Mouse (Mus musculus) liver, adult 2 months (tissue): ENCODE measurements at regions not wholly inside any gene's neighbourhood (a gene's known extent, or its start where the extent isn't known, plus 50 kb on each side); places are given as distances from the start of the nearest gene placed in this dataset.

Source experiments
- DNase-seq: peaks from one replicate; pipeline ENCODE4 v3.0.0-alpha.2; 2011; ENCODE audit warnings: low read depth, low spot score; ENCODE audit errors: extremely low read depth
- H3K27ac ChIP-seq: fragments of 200-500 bp; replicated peaks from 2 replicates; pipeline ENCODE4 v1.5.1; 2012; ENCODE audit warnings: low read depth, mild to moderate bottlenecking, control low read depth, inconsistent platforms, low read length; ENCODE audit not compliant: insufficient read depth
- H3K27me3 ChIP-seq: fragments of 200-500 bp; 2 replicates; pipeline ENCODE4 v1.6.1; 2012; ENCODE audit warnings: mild to moderate bottlenecking, moderate library complexity, low read length, inconsistent platforms; ENCODE audit not compliant: control insufficient read depth, insufficient read depth
- H3K36me3 ChIP-seq: fragments of 200-500 bp; 2 replicates; pipeline ENCODE4 v1.6.1; 2012; ENCODE audit warnings: low read length, inconsistent platforms; ENCODE audit not compliant: control insufficient read depth, insufficient read depth
- H3K4me1 ChIP-seq: fragments of 200-500 bp; 2 replicates; pipeline ENCODE4 v1.6.1; 2011; ENCODE audit warnings: low read length; ENCODE audit not compliant: control insufficient read depth, insufficient read depth
- H3K4me3 ChIP-seq: fragments of 200-500 bp; 2 replicates; pipeline ENCODE4 v1.5.1; 2011; ENCODE audit warnings: low read depth, mild to moderate bottlenecking, control low read depth, low read length, moderate library complexity; ENCODE audit not compliant: insufficient read depth
- H3K79me2 ChIP-seq: fragments of 200-500 bp; 2 replicates; pipeline ENCODE4 v1.6.1; 2012; ENCODE audit warnings: inconsistent platforms, mild to moderate bottlenecking, low read length, moderate library complexity; ENCODE audit not compliant: control insufficient read depth, insufficient read depth
- H3K9ac ChIP-seq: fragments of 200-500 bp; 2 replicates; pipeline ENCODE4 v1.6.1; 2012; ENCODE audit warnings: low read depth, mild to moderate bottlenecking, control low read depth, inconsistent platforms, low read length
- CTCF ChIP-seq: fragments of 200-500 bp; IDR thresholded peaks from 2 replicates; pipeline ENCODE4 v1.5.1; 2011; ENCODE audit warnings: low read depth, low read length, control low read depth
- POLR2A ChIP-seq: fragments of 200-500 bp; IDR thresholded peaks from 2 replicates; pipeline ENCODE4 v1.6.1; 2011; ENCODE audit warnings: low read length, control low read depth; ENCODE audit not compliant: insufficient read depth; ENCODE audit errors: extremely low read depth
- WGBS: fragments of 180-500 bp; shearing (Covaris S2); methylation state at CpG from one replicate; pipeline ENCODE4 v1.1.7; 2018; 5-methylcytosine and 5-hydroxymethylcytosine counted together

- TF ChIP-seq POLR2A (no peak), CTCF (no peak)
- H3K4me1 ChIP-seq: no peaks in the 10 kb centered on the region
Measured at GRCm38 (mm10) chr15:38159161-38159560, 733.8 kb downstream of the 4930447A16Rik start.

GRCm38 (mm10) chr15:38163721-38164120 is 738.4 kb downstream of the 4930447A16Rik start:
- Histone ChIP-seq H3K79me2 (no peaks in the 10 kb centered on the region), H3K4me1 (no peaks in the 10 kb centered on the region), H3K4me3 (no peak overlapping the region), H3K27ac (no peak overlapping the region), H3K9ac (no peak overlapping the region), H3K36me3 (no peaks in the 10 kb centered on the region), H3K27me3 (no peaks in the 10 kb centered on the region)
- 67% methylated on average over 6 of the region's 6 CpGs for WGBS
- TF ChIP-seq CTCF (no peak), POLR2A (no peak)
- DNase-seq: no peak

More at GRCm38 (mm10) chr15:38159161-38159560, 733.8 kb downstream of the 4930447A16Rik start:
- DNase-seq: no peak
- no peak overlapping the region for H3K9ac ChIP-seq
- no peaks in the 10 kb centered on the region for H3K79me2 ChIP-seq
- no peak overlapping the region for H3K27ac ChIP-seq
- H3K27me3 ChIP-seq: no peaks in the 10 kb centered on the region
- H3K36me3 ChIP-seq: no peaks in the 10 kb centered on the region
- WGBS: 90% methylated on average over 2 of the region's 2 CpGs
- no peak overlapping the region for H3K4me3 ChIP-seq

- TF ChIP-seq POLR2A: no peak
- no peak for TF ChIP-seq CTCF
- Histone ChIP-seq H3K4me3 (no peak overlapping the region), H3K36me3 (no peaks in the 10 kb centered on the region), H3K27me3 (no peaks in the 10 kb centered on the region), H3K79me2 (no peaks in the 10 kb centered on the region), H3K27ac (no peak overlapping the region), H3K4me1 (no peaks in the 10 kb centered on the region), H3K9ac (no peak overlapping the region)
- 75% methylated on average over 1 of the region's 1 CpGs for WGBS
- no peak for DNase-seq
Measured at GRCm38 (mm10) chr15:38164848-38165247, 739.5 kb downstream of the 4930447A16Rik start.

- Histone ChIP-seq H3K27ac (no peak overlapping the region), H3K27me3 (no peaks in the 10 kb centered on the region), H3K36me3 (no peaks in the 10 kb centered on the region), H3K4me3 (no peak overlapping the region), H3K9ac (no peak overlapping the region), H3K79me2 (no peaks in the 10 kb centered on the region), H3K4me1 (no peaks in the 10 kb centered on the region)
- WGBS: 87% methylated on average over 7 of the region's 7 CpGs
- no peak for DNase-seq
- TF ChIP-seq CTCF: no peak
- no peak for TF ChIP-seq POLR2A
Measured at GRCm38 (mm10) chr15:38165881-38166445, 740.6 kb downstream of the 4930447A16Rik start.

GRCm38 (mm10) chr15:38166476-38166875 is 741.1 kb downstream of the 4930447A16Rik start:
- Histone ChIP-seq H3K27me3 (no peaks in the 10 kb centered on the region), H3K27ac (no peak overlapping the region), H3K4me3 (no peak overlapping the region), H3K79me2 (no peaks in the 10 kb centered on the region), H3K36me3 (no peaks in the 10 kb centered on the region), H3K4me1 (no peaks in the 10 kb centered on the region), H3K9ac (no peak overlapping the region)
- whole genome bisulfite sequencing: 96% methylated on average over 5 of the region's 5 CpGs
- no peak for DNase-seq
- TF ChIP-seq CTCF (no peak), POLR2A (no peak)

GRCm38 (mm10) chr15:38167618-38168152 is 742.3 kb downstream of the 4930447A16Rik start:
- no peak overlapping the region for H3K4me3 ChIP-seq
- H3K27me3 ChIP-seq: no peaks in the 10 kb centered on the region
- no peaks in the 10 kb centered on the region for H3K36me3 ChIP-seq
- H3K9ac ChIP-seq: no peak overlapping the region
- no peak for TF ChIP-seq CTCF
- no peak for TF ChIP-seq POLR2A
- WGBS: 82% methylated on average over 7 of the region's 7 CpGs
- no peak overlapping the region for H3K27ac ChIP-seq
- no peaks in the 10 kb centered on the region for H3K4me1 ChIP-seq
- no peak for DNase-seq
- no peaks in the 10 kb centered on the region for H3K79me2 ChIP-seq
